Comparison of ENCODE assay signal across 9 mouse cellular contexts in the genomic region with DNA sequence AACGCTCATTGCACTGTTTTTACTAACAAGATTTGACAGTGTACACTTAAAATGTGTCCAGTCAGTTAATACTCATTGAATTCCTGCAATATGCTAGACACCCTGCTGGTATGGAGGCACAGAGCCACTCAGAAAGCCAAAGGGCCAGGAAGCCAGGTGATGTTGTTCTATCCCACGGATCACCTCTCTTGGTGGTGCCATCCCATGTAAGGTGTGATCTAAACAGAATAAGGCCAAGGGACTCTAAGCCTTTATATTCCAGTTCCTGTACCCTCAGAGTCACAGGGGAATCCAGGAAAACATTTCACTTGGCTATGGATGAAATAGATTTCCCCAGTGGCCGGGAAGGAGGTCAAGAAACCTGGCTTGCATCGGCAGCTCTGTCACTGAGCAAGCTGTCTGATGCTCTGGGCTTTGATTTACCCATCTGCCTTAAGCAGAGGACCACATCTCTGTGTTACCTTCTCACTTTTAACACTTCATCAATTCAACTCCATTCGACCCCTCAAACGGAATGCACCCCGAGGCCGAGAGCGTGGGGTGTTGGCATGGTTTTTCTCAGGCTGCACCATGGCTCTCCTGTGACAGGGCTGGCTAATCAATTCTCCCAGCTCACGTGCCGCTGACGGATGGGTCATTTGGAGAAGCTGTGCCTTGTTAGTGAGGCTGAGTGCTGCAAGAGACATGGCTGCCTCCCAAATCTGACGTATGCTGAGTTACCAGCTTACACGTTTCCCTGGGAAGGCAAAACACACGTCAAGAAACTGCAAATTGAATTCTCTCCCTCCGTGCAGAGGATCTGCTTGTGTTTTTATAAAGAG.
DNase-seq lines count a peak whose midpoint lies in the region; ATAC-seq lines count a peak whose summit lies in the region.
"Had no signal": no experiment of that assay in that cellular context is flagged by ENCODE, and none has a peak within 500 bp of the region (broad histone marks: within the 10 kb centered on the region; RNA-seq: fewer than 3 reads in every experiment).

No protein-coding gene starts in this region.

- no peaks in the 10 kb centered on the region for H3K27me3 ChIP-seq in heart, embryonic 11.5 days (ENCODE audit: control insufficient read depth, insufficient read depth, low read length)
- no peaks in the 10 kb centered on the region for H3K27me3 ChIP-seq in midbrain, embryonic 15.5 days (replicated peaks)
- H3K27me3 ChIP-seq: liver, embryonic 15.5 days had no signal

- no peak overlapping the region for H3K4me3 ChIP-seq in heart, embryonic 11.5 days (ENCODE audit: low read depth, low read length)
- no peak overlapping the region for H3K4me3 ChIP-seq in midbrain, embryonic 15.5 days
- H3K4me3 ChIP-seq: liver, embryonic 15.5 days had no signal

- no peak for ATAC-seq in heart, embryonic 11.5 days (replicated peaks; ENCODE audit: insufficient number of reproducible peaks, low FRiP score, low TSS enrichment)
- ATAC-seq in midbrain, embryonic 15.5 days (replicated peaks), result no peak; the same call in 1 of the 2 replicates
- no peak for ATAC-seq in activated CD4-positive, CD25-positive, alpha-beta regulatory T cell, adult 4 months

- peak; percentile 9 for DNase-seq in kidney, adult 9 months
- DNase-seq in kidney, adult 18-20 months, result no peak
- peak; percentile 26 for DNase-seq in embryo, embryonic 11.5 days (ENCODE audit: low read depth, low spot score)
- peak; percentile 55 to 59 for DNase-seq in layer of hippocampus, postnatal 10 days (ENCODE audit: low spot score in 2 of 2)
- no peak for DNase-seq in spleen, adult 12 weeks (ENCODE audit: low spot score)

- no peak overlapping the region for H3K9ac ChIP-seq in heart, embryonic 11.5 days (ENCODE audit: low read depth, low read length)
- H3K9ac ChIP-seq in midbrain, embryonic 15.5 days, result no peak overlapping the region
- H3K9ac ChIP-seq: liver, embryonic 15.5 days had no signal

- H3K4me1 ChIP-seq in heart, embryonic 11.5 days (ENCODE audit: control insufficient read depth, insufficient read depth, low read length), result peaks cover 18% of the 10 kb centered on the region
- peaks cover 18% of the 10 kb centered on the region for H3K4me1 ChIP-seq in midbrain, embryonic 15.5 days

- H3K4me2 ChIP-seq in heart, embryonic 11.5 days, result peak overlapping the region; percentile 27; the same call in 1 of the 2 replicates
- no peak overlapping the region for H3K4me2 ChIP-seq in midbrain, embryonic 15.5 days
- H3K4me2 ChIP-seq: liver, embryonic 15.5 days had no signal

- 33% methylated on average over 16 of the region's 16 CpGs for WGBS in heart, embryonic 11.5 days (ENCODE audit: insufficient replicate concordance)
- WGBS in midbrain, embryonic 15.5 days, result 48% methylated on average over 16 of the region's 16 CpGs

- no peak overlapping the region for H3K27ac ChIP-seq in heart, embryonic 11.5 days (ENCODE audit: low read depth, low read length)
- H3K27ac ChIP-seq in midbrain, embryonic 15.5 days, result 0 out of 2 replicates have a peak overlapping the region, but pooled peaks have one; percentile 10
- H3K27ac ChIP-seq: liver, embryonic 15.5 days had no signal

- no peaks in the 10 kb centered on the region for H3K9me3 ChIP-seq in heart, embryonic 11.5 days (replicated peaks; ENCODE audit: control insufficient read depth, low read length)
- no peaks in the 10 kb centered on the region for H3K9me3 ChIP-seq in midbrain, embryonic 15.5 days
- H3K9me3 ChIP-seq: liver, embryonic 15.5 days had no signal

- no peaks in the 10 kb centered on the region for H3K36me3 ChIP-seq in heart, embryonic 11.5 days (ENCODE audit: control insufficient read depth, insufficient read depth, low read length)
- no peaks in the 10 kb centered on the region for H3K36me3 ChIP-seq in midbrain, embryonic 15.5 days (replicated peaks)
- H3K36me3 ChIP-seq: liver, embryonic 15.5 days had no signal

Comparison
In these comparisons a context has a peak if more than half of its experiments do, and no peak if none do; other contexts are left out.
1. DNase-seq: peak in kidney, adult 9 months (single experiment), embryo, embryonic 11.5 days (single experiment) and layer of hippocampus, postnatal 10 days (2 of 2); none in kidney, adult 18-20 months (single experiment) and spleen, adult 12 weeks (single experiment).